Mouse (Mus musculus) hindbrain, embryonic 12.5 days (tissue): ENCODE measurements around the gene Tdrd9. TPM values are rescaled to one million over a fixed set of nuclear protein-coding genes. Genes with fewer than 3 reads are reported as not detected.
"Not testable (repeated sequence)": the region's sequence is repeated elsewhere in the genome, so short reads cannot be mapped to it uniquely, and the experiment has no call there.

Source experiments
- ATAC-seq: fragments of 200-750 bp; cut with Nextera tagmentation; 2 replicates; pipeline ENCODE4 v1.8.0; 2017; ENCODE audit warnings: moderate TSS enrichment; ENCODE audit not compliant: low FRiP score
- H3K27ac ChIP-seq: fragments of 300-500 bp; sonication (generic); 2 replicates; pipeline ENCODE4 v1.5.1; 2016; ENCODE audit warnings: mild to moderate bottlenecking
- H3K27me3 ChIP-seq: fragments of 300-500 bp; sonication (generic); 2 replicates; pipeline ENCODE4 v1.6.1; 2016; ENCODE audit warnings: mild to moderate bottlenecking
- H3K36me3 ChIP-seq: fragments of 300-500 bp; sonication (generic); 2 replicates; pipeline ENCODE4 v1.6.1; 2016; ENCODE audit warnings: mild to moderate bottlenecking
- H3K4me1 ChIP-seq: fragments of 300-500 bp; sonication (generic); 2 replicates; pipeline ENCODE4 v1.6.1; 2016
- H3K4me2 ChIP-seq: fragments of 300-500 bp; sonication (generic); replicated peaks from 2 replicates; pipeline ENCODE4 v1.6.1; 2016; ENCODE audit warnings: mild to moderate bottlenecking
- H3K4me3 ChIP-seq: fragments of 300-500 bp; sonication (generic); 2 replicates; pipeline ENCODE4 v1.5.1; 2016; ENCODE audit warnings: mild to moderate bottlenecking
- H3K9ac ChIP-seq: fragments of 300-500 bp; sonication (generic); 2 replicates; pipeline ENCODE4 v1.6.1; 2016; ENCODE audit warnings: mild to moderate bottlenecking, moderate library complexity
- H3K9me3 ChIP-seq: fragments of 300-500 bp; sonication (generic); replicated peaks from 2 replicates; pipeline ENCODE4 v1.6.1; 2016; ENCODE audit warnings: mild to moderate bottlenecking
- WGBS: fragments of 180-500 bp; shearing (Covaris S2); methylation state at CpG from one replicate; pipeline ENCODE4 v1.1.7; 2016; 5-methylcytosine and 5-hydroxymethylcytosine counted together
- polyA plus RNA-seq: library from polyadenylated mRNA; unstranded; fragments of >200 nt; fragmentation: Nextera tagmentation; extraction: Ambion mirVana; gene quantifications from 2 replicates; pipeline ENCODE4 v1.2.1, GENCODE M21; 2016

Gene Tdrd9
- polyA plus RNA-seq, 1 experiment from 2014 or later = 0.63 TPM

DNA sequence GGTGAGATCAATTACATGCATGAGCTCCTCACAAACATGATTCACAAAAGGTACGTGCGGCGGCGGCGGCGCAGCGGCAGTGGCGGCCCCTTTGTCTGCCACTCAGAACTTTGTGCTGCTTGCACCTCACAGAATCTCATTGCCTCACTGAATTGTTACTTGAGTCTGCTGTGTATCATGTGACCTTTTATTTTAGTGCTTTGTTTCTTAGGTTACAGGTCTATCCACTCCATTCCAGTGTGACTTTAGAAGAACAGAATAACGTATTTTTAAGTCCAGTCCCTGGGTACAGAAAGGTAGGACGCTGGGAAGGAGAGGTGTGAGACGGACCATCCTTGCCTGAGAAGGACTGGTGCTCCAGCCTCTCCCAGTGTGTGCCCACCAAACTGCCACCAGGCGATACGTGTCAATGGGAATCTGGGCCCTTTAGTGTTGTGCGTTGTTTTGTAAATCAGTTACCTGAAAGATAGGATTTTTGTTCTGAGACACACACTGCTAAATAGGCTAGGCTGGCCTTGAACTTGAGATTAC lies 42.0 kb downstream of the Tdrd9 start:
- Histone ChIP-seq H3K27me3 (no peaks in the 10 kb centered on the region), H3K4me1 (peaks cover 7% of the 10 kb centered on the region; the same call in 1 of the 2 replicates), H3K27ac (peak overlapping the region; percentile 58), H3K9me3 (0 out of 2 replicates have a peak, but pooled peaks cover 3% of the 10 kb centered on the region), H3K9ac (no peak overlapping the region), H3K36me3 (no peaks in the 10 kb centered on the region), H3K4me3 (peak overlapping the region; percentile 17), H3K4me2 (peak overlapping the region; percentile 50)
- peak; percentile 35; the same call in 1 of the 2 replicates for ATAC-seq
- 14% methylated on average over 14 of the region's 14 CpGs for WGBS

GRCm38 (mm10) chr12:112016346-112016745 lies 45.0 kb downstream of the Tdrd9 start:
- ATAC-seq = no peak
- H3K4me2 ChIP-seq = no peak overlapping the region
- H3K27ac ChIP-seq = no peak overlapping the region
- H3K9me3 ChIP-seq = 0 out of 2 replicates have a peak, but pooled peaks cover 6% of the 10 kb centered on the region
- 68% methylated on average over 4 of the region's 4 CpGs for WGBS
- no peaks in the 10 kb centered on the region for H3K27me3 ChIP-seq
- no peaks in the 10 kb centered on the region for H3K36me3 ChIP-seq
- no peak overlapping the region for H3K4me3 ChIP-seq
- no peak overlapping the region for H3K9ac ChIP-seq
- peaks cover 7% of the 10 kb centered on the region; the same call in 1 of the 2 replicates for H3K4me1 ChIP-seq

- H3K27me3 ChIP-seq = no peaks in the 10 kb centered on the region
- H3K36me3 ChIP-seq = no peaks in the 10 kb centered on the region
- H3K4me1 ChIP-seq = no peaks in the 10 kb centered on the region
- no peak for ATAC-seq
- no peak overlapping the region for H3K4me2 ChIP-seq
- H3K9ac ChIP-seq = no peak overlapping the region
- H3K9me3 ChIP-seq = peaks cover 7% of the 10 kb centered on the region
- WGBS = 72% methylated on average over 2 of the region's 2 CpGs
- no peak overlapping the region for H3K4me3 ChIP-seq
- H3K27ac ChIP-seq = no peak overlapping the region
These were observed 51.9 kb downstream of the Tdrd9 start for GRCm38 (mm10) chr12:112023306-112023705.

GRCm38 (mm10) chr12:112024581-112025310 lies 53.4 kb downstream of the Tdrd9 start:
- H3K4me2 ChIP-seq = no peak overlapping the region
- no peaks in the 10 kb centered on the region for H3K4me1 ChIP-seq
- H3K27me3 ChIP-seq = no peaks in the 10 kb centered on the region
- ATAC-seq = no peak
- H3K4me3 ChIP-seq = no peak overlapping the region
- H3K27ac ChIP-seq = no peak overlapping the region
- H3K36me3 ChIP-seq = no peaks in the 10 kb centered on the region
- 78% methylated on average over 17 of the region's 17 CpGs for WGBS
- H3K9me3 ChIP-seq = peaks cover 7% of the 10 kb centered on the region
- H3K9ac ChIP-seq = no peak overlapping the region

- H3K27ac ChIP-seq = no peak overlapping the region
- no peak overlapping the region for H3K4me3 ChIP-seq
- 92% methylated on average over 13 of the region's 13 CpGs for WGBS
- no peak overlapping the region for H3K9ac ChIP-seq
- no peaks in the 10 kb centered on the region for H3K36me3 ChIP-seq
- peaks cover 4% of the 10 kb centered on the region for H3K9me3 ChIP-seq
- no peaks in the 10 kb centered on the region for H3K4me1 ChIP-seq
- H3K4me2 ChIP-seq = no peak overlapping the region
- no peak for ATAC-seq
- H3K27me3 ChIP-seq = no peaks in the 10 kb centered on the region
These were observed 54.1 kb downstream of the Tdrd9 start for GRCm38 (mm10) chr12:112025457-112025856.

- no peak overlapping the region for H3K9ac ChIP-seq
- 79% methylated on average over 14 of the region's 14 CpGs for WGBS
- no peak overlapping the region for H3K27ac ChIP-seq
- H3K9me3 ChIP-seq = peaks cover 4% of the 10 kb centered on the region
- ATAC-seq = no peak
- no peaks in the 10 kb centered on the region for H3K4me1 ChIP-seq
- H3K27me3 ChIP-seq = no peaks in the 10 kb centered on the region
- H3K4me3 ChIP-seq = no peak overlapping the region
- H3K36me3 ChIP-seq = no peaks in the 10 kb centered on the region
- H3K4me2 ChIP-seq = no peak overlapping the region
These were observed 54.7 kb downstream of the Tdrd9 start for GRCm38 (mm10) chr12:112025907-112026645.

GRCm38 (mm10) chr12:112027408-112027807 lies 56.0 kb downstream of the Tdrd9 start:
- H3K27ac ChIP-seq = no peak overlapping the region
- H3K9ac ChIP-seq = no peak overlapping the region
- H3K9me3 ChIP-seq = no peaks in the 10 kb centered on the region
- no peak overlapping the region for H3K4me3 ChIP-seq
- no peaks in the 10 kb centered on the region for H3K36me3 ChIP-seq
- H3K27me3 ChIP-seq = no peaks in the 10 kb centered on the region
- ATAC-seq = no peak
- H3K4me1 ChIP-seq = no peaks in the 10 kb centered on the region
- no peak overlapping the region for H3K4me2 ChIP-seq
- 73% methylated on average over 4 of the region's 4 CpGs for WGBS

DNA sequence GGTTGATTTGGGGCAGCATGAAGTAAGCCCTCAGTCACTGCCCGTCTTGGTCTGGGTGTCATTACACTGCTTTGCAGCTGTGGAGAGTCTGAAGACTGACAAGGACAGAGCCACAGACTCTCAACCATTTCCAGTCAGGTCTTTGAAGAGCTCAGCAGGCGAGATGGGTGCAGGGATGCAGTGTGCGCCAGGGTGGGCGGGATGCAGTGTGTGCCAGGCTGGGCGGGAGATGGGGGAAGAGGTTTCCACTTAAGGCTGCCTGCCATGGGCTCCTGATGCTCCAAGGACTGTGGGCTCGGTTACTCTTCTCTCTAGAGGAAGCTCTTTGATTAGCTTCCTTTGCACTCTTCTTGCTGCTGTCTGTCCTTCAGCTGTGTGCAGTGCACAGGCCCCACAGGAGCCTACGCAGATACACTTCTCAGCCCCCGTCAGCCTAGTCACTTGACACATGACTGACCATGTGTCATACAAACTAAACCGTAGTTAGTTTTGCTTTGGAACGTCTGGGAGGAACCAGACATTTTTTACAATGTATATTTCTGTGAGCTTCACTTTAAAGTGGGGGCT lies 62.1 kb downstream of the Tdrd9 start:
- no peak overlapping the region for H3K4me3 ChIP-seq
- no peak overlapping the region for H3K4me2 ChIP-seq
- H3K4me1 ChIP-seq = no peaks in the 10 kb centered on the region
- no peaks in the 10 kb centered on the region for H3K27me3 ChIP-seq
- H3K9ac ChIP-seq = no peak overlapping the region
- ATAC-seq = no peak
- H3K36me3 ChIP-seq = no peaks in the 10 kb centered on the region
- no peak overlapping the region for H3K27ac ChIP-seq
- 81% methylated on average over 10 of the region's 10 CpGs for WGBS
- no peaks in the 10 kb centered on the region for H3K9me3 ChIP-seq

- WGBS = 86% methylated on average over 6 of the region's 6 CpGs
- not testable (repeated sequence) for H3K4me3 ChIP-seq, H3K9me3 ChIP-seq, H3K4me1 ChIP-seq, H3K9ac ChIP-seq, H3K27me3 ChIP-seq, ATAC-seq, H3K36me3 ChIP-seq, H3K4me2 ChIP-seq, H3K27ac ChIP-seq
These were observed 64.2 kb downstream of the Tdrd9 start for GRCm38 (mm10) chr12:112035341-112036100.

- ATAC-seq = no peak
- 97% methylated on average over 10 of the region's 10 CpGs for WGBS
- H3K4me3 ChIP-seq = no peak overlapping the region
- H3K9me3 ChIP-seq = no peaks in the 10 kb centered on the region
- no peak overlapping the region for H3K9ac ChIP-seq
- H3K4me1 ChIP-seq = no peaks in the 10 kb centered on the region
- no peak overlapping the region for H3K4me2 ChIP-seq
- H3K27me3 ChIP-seq = no peaks in the 10 kb centered on the region
- H3K36me3 ChIP-seq = no peaks in the 10 kb centered on the region
- H3K27ac ChIP-seq = no peak overlapping the region
These were observed 67.1 kb downstream of the Tdrd9 start for GRCm38 (mm10) chr12:112038441-112038840.

GRCm38 (mm10) chr12:112039169-112039568 lies 67.8 kb downstream of the Tdrd9 start:
- no peak for ATAC-seq
- 94% methylated on average over 10 of the region's 10 CpGs for WGBS
- Histone ChIP-seq H3K27ac (no peak overlapping the region), H3K4me3 (no peak overlapping the region), H3K4me1 (no peaks in the 10 kb centered on the region), H3K9ac (no peak overlapping the region), H3K4me2 (no peak overlapping the region), H3K27me3 (no peaks in the 10 kb centered on the region), H3K36me3 (no peaks in the 10 kb centered on the region), H3K9me3 (no peaks in the 10 kb centered on the region)

DNA sequence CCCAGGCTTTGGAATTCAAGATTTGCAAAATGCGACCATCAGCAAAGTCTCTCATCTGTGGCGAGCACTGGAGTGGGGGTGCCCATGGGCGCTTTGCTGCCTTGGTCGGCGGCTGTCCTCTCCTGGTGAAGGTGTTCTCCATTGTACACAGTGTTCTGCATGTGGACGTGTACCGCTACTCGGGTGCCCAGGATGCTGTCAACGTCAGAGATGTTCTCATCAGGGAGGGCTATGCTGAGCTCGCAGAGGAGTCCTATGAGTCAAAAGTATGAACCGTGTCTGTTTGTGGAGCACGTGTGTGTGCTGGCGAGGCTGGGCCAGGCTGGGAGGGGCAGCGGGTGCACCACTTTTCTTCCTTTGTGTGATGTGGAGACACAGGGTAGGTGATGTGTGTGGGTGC lies 71.3 kb downstream of the Tdrd9 start:
- 88% methylated on average over 14 of the region's 14 CpGs for WGBS
- Histone ChIP-seq H3K27ac (no peak overlapping the region), H3K9me3 (no peaks in the 10 kb centered on the region), H3K36me3 (no peaks in the 10 kb centered on the region), H3K4me3 (no peak overlapping the region), H3K4me2 (no peak overlapping the region), H3K9ac (no peak overlapping the region), H3K4me1 (no peaks in the 10 kb centered on the region), H3K27me3 (no peaks in the 10 kb centered on the region)
- no peak for ATAC-seq
